Mouse (Mus musculus) stomach, embryonic 15.5 days (tissue): Measurements from ENCODE around the gene Arhgef10l. TPM values are rescaled to one million over a fixed set of nuclear protein-coding genes. Genes with fewer than 3 reads are reported as not detected.

Experiments
- ATAC-seq: fragments of 200-750 bp; cut with Nextera tagmentation; 2 replicates; pipeline ENCODE4 v1.8.0; 2017; ENCODE audit warnings: low read depth, moderate number of reproducible peaks, moderate TSS enrichment; ENCODE audit not compliant: insufficient read depth, low FRiP score
- H3K27ac ChIP-seq: fragments of 300-500 bp; sonication (generic); 2 replicates; pipeline ENCODE4 v1.5.1; 2015; ENCODE audit warnings: mild to moderate bottlenecking, inconsistent platforms
- H3K27me3 ChIP-seq: fragments of 300-500 bp; sonication (generic); replicated peaks from 2 replicates; pipeline ENCODE4 v1.6.1; 2015; ENCODE audit warnings: inconsistent platforms
- H3K36me3 ChIP-seq: fragments of 300-500 bp; sonication (generic); 2 replicates; pipeline ENCODE4 v1.6.1; 2015; ENCODE audit warnings: inconsistent platforms
- H3K4me1 ChIP-seq: fragments of 300-500 bp; sonication (generic); 2 replicates; pipeline ENCODE4 v1.6.1; 2015; ENCODE audit warnings: inconsistent platforms
- H3K4me2 ChIP-seq: fragments of 300-500 bp; sonication (generic); 2 replicates; pipeline ENCODE4 v1.6.1; 2015; ENCODE audit warnings: mild to moderate bottlenecking, inconsistent platforms
- H3K4me3 ChIP-seq: fragments of 300-500 bp; sonication (generic); replicated peaks from 2 replicates; pipeline ENCODE4 v1.5.1; 2015; ENCODE audit warnings: inconsistent platforms
- H3K9ac ChIP-seq: fragments of 300-500 bp; sonication (generic); 2 replicates; pipeline ENCODE4 v1.6.1; 2015; ENCODE audit warnings: inconsistent platforms
- H3K9me3 ChIP-seq: fragments of 300-500 bp; sonication (generic); 2 replicates; pipeline ENCODE4 v1.6.1; 2016; ENCODE audit warnings: inconsistent platforms
- WGBS: fragments of 180-500 bp; shearing (Covaris S2); methylation state at CpG from one replicate; pipeline ENCODE4 v1.1.7; 2015; 5-methylcytosine and 5-hydroxymethylcytosine counted together
- polyA plus RNA-seq: library from polyadenylated mRNA; unstranded; fragments of >200 nt; fragmentation: Nextera tagmentation; extraction: Ambion mirVana; gene quantifications from 2 replicates; pipeline ENCODE4 v1.2.1, GENCODE M21; 2015

Gene Arhgef10l
- polyA plus RNA-seq, 1 experiment from 2014 or later: 15.2 TPM

- H3K4me2 ChIP-seq: no peak overlapping the region
- WGBS: 77% methylated on average over 5 of the region's 5 CpGs
- H3K27ac ChIP-seq: no peak overlapping the region
- H3K9me3 ChIP-seq: no peaks in the 10 kb centered on the region
- 0 out of 2 replicates have a peak, but pooled peaks cover 3% of the 10 kb centered on the region for H3K4me1 ChIP-seq
- no peak overlapping the region for H3K9ac ChIP-seq
- H3K36me3 ChIP-seq: peaks cover 9% of the 10 kb centered on the region; the same call in 1 of the 2 replicates
- ATAC-seq: no peak
- no peak overlapping the region for H3K4me3 ChIP-seq
- no peaks in the 10 kb centered on the region for H3K27me3 ChIP-seq
Observed at GRCm38 (mm10) chr4:140528443-140528842, 137.4 kb downstream of the Arhgef10l start.

- H3K36me3 ChIP-seq: peaks cover 5% of the 10 kb centered on the region; the same call in 1 of the 2 replicates
- H3K27ac ChIP-seq: no peak overlapping the region
- H3K4me1 ChIP-seq: no peaks in the 10 kb centered on the region
- H3K4me2 ChIP-seq: no peak overlapping the region
- WGBS: 72% methylated on average over 10 of the region's 10 CpGs
- no peak overlapping the region for H3K4me3 ChIP-seq
- H3K9ac ChIP-seq: no peak overlapping the region
- ATAC-seq: no peak
- H3K27me3 ChIP-seq: no peaks in the 10 kb centered on the region
- no peaks in the 10 kb centered on the region for H3K9me3 ChIP-seq
Observed at GRCm38 (mm10) chr4:140525674-140526177, 140.1 kb downstream of the Arhgef10l start.

- WGBS: 61% methylated on average over 13 of the region's 13 CpGs
- Histone ChIP-seq H3K9ac (no peak overlapping the region), H3K4me2 (no peak overlapping the region), H3K4me1 (no peaks in the 10 kb centered on the region), H3K4me3 (no peak overlapping the region), H3K27me3 (no peaks in the 10 kb centered on the region), H3K36me3 (peaks cover 12% of the 10 kb centered on the region), H3K9me3 (no peaks in the 10 kb centered on the region), H3K27ac (no peak overlapping the region)
- ATAC-seq: no peak
Observed at GRCm38 (mm10) chr4:140524927-140525326, 140.9 kb downstream of the Arhgef10l start.

GRCm38 (mm10) chr4:140522873-140523272, 142.9 kb downstream of the Arhgef10l start:
- WGBS: 93% methylated on average over 4 of the region's 4 CpGs
- no peak overlapping the region for H3K27ac ChIP-seq
- H3K36me3 ChIP-seq: peaks cover 18% of the 10 kb centered on the region
- no peaks in the 10 kb centered on the region for H3K4me1 ChIP-seq
- no peaks in the 10 kb centered on the region for H3K27me3 ChIP-seq
- H3K4me2 ChIP-seq: no peak overlapping the region
- H3K9ac ChIP-seq: no peak overlapping the region
- ATAC-seq: no peak
- H3K9me3 ChIP-seq: no peaks in the 10 kb centered on the region
- H3K4me3 ChIP-seq: no peak overlapping the region

- no peak overlapping the region for H3K27ac ChIP-seq
- 88% methylated on average over 9 of the region's 9 CpGs for WGBS
Observed at GRCm38 (mm10) chr4:140520719-140521118, 145.1 kb downstream of the Arhgef10l start.

GRCm38 (mm10) chr4:140513797-140514196, 152.0 kb downstream of the Arhgef10l start:
- Histone ChIP-seq H3K27me3 (no peaks in the 10 kb centered on the region), H3K4me3 (no peak overlapping the region), H3K4me2 (no peak overlapping the region), H3K36me3 (peaks cover 18% of the 10 kb centered on the region; the same call in 1 of the 2 replicates), H3K9me3 (no peaks in the 10 kb centered on the region), H3K9ac (no peak overlapping the region), H3K4me1 (no peaks in the 10 kb centered on the region), H3K27ac (no peak overlapping the region)
- 28% methylated on average over 4 of the region's 4 CpGs for WGBS
- ATAC-seq: no peak

More at GRCm38 (mm10) chr4:140520719-140521118, 145.1 kb downstream of the Arhgef10l start:
- Histone ChIP-seq H3K9ac (no peak overlapping the region), H3K27me3 (no peaks in the 10 kb centered on the region), H3K4me1 (no peaks in the 10 kb centered on the region), H3K4me3 (no peak overlapping the region), H3K4me2 (no peak overlapping the region), H3K9me3 (no peaks in the 10 kb centered on the region), H3K36me3 (peaks cover 19% of the 10 kb centered on the region)
- ATAC-seq: no peak

- H3K27me3 ChIP-seq: no peaks in the 10 kb centered on the region
Observed at GRCm38 (mm10) chr4:140509856-140510255, 156.0 kb downstream of the Arhgef10l start.

GRCm38 (mm10) chr4:140507172-140507714, 158.6 kb downstream of the Arhgef10l start:
- H3K27me3 ChIP-seq: no peaks in the 10 kb centered on the region
- no peak overlapping the region for H3K27ac ChIP-seq
- no peak overlapping the region for H3K4me2 ChIP-seq
- WGBS: 50% methylated on average over 15 of the region's 15 CpGs
- peak; percentile 35; the same call in 1 of the 2 replicates for ATAC-seq
- no peaks in the 10 kb centered on the region for H3K4me1 ChIP-seq
- no peaks in the 10 kb centered on the region for H3K36me3 ChIP-seq
- H3K4me3 ChIP-seq: no peak overlapping the region
- no peaks in the 10 kb centered on the region for H3K9me3 ChIP-seq
- H3K9ac ChIP-seq: no peak overlapping the region

More at GRCm38 (mm10) chr4:140509856-140510255, 156.0 kb downstream of the Arhgef10l start:
- Histone ChIP-seq H3K4me1 (no peaks in the 10 kb centered on the region), H3K27ac (no peak overlapping the region), H3K9ac (no peak overlapping the region), H3K36me3 (peaks cover 8% of the 10 kb centered on the region; the same call in 1 of the 2 replicates), H3K9me3 (no peaks in the 10 kb centered on the region), H3K4me2 (no peak overlapping the region), H3K4me3 (no peak overlapping the region)
- no peak for ATAC-seq

GRCm38 (mm10) chr4:140505608-140506002, 160.2 kb downstream of the Arhgef10l start:
- no peak overlapping the region for H3K9ac ChIP-seq
- WGBS: 90% methylated on average over 3 of the region's 3 CpGs
- no peak for ATAC-seq
- no peak overlapping the region for H3K27ac ChIP-seq
- no peaks in the 10 kb centered on the region for H3K4me1 ChIP-seq
- H3K9me3 ChIP-seq: no peaks in the 10 kb centered on the region
- no peaks in the 10 kb centered on the region for H3K36me3 ChIP-seq
- no peaks in the 10 kb centered on the region for H3K27me3 ChIP-seq
- no peak overlapping the region for H3K4me3 ChIP-seq
- H3K4me2 ChIP-seq: no peak overlapping the region

- WGBS: 70% methylated on average over 18 of the region's 19 CpGs
- H3K36me3 ChIP-seq: no peaks in the 10 kb centered on the region
- no peak overlapping the region for H3K4me2 ChIP-seq
- H3K9ac ChIP-seq: no peak overlapping the region
- H3K27ac ChIP-seq: no peak overlapping the region
- H3K4me3 ChIP-seq: no peak overlapping the region
- no peaks in the 10 kb centered on the region for H3K9me3 ChIP-seq
- H3K27me3 ChIP-seq: no peaks in the 10 kb centered on the region
- no peaks in the 10 kb centered on the region for H3K4me1 ChIP-seq
- ATAC-seq: no peak
Observed at GRCm38 (mm10) chr4:140504921-140505607, 160.7 kb downstream of the Arhgef10l start.

- Histone ChIP-seq H3K4me1 (no peaks in the 10 kb centered on the region), H3K9me3 (no peaks in the 10 kb centered on the region), H3K4me3 (no peak overlapping the region), H3K27ac (no peak overlapping the region), H3K4me2 (no peak overlapping the region), H3K9ac (no peak overlapping the region), H3K36me3 (no peaks in the 10 kb centered on the region), H3K27me3 (no peaks in the 10 kb centered on the region)
- no peak for ATAC-seq
- 21% methylated on average over 16 of the region's 16 CpGs for WGBS
Observed at GRCm38 (mm10) chr4:140504067-140504913, 161.5 kb downstream of the Arhgef10l start.

- Histone ChIP-seq H3K27ac (no peak overlapping the region), H3K9ac (no peak overlapping the region), H3K36me3 (no peaks in the 10 kb centered on the region), H3K4me2 (no peak overlapping the region), H3K27me3 (no peaks in the 10 kb centered on the region), H3K9me3 (no peaks in the 10 kb centered on the region), H3K4me3 (no peak overlapping the region), H3K4me1 (no peaks in the 10 kb centered on the region)
- WGBS: 54% methylated on average over 7 of the region's 7 CpGs
- no peak for ATAC-seq
Observed at GRCm38 (mm10) chr4:140500766-140501165, 165.0 kb downstream of the Arhgef10l start.
